Mouse (Mus musculus): ENCODE measurements around the gene Rpp25. TPM values are rescaled to one million over a fixed set of nuclear protein-coding genes. Genes with fewer than 3 reads are reported as not detected.

Gene Rpp25
- polyA plus RNA-seq, 1 experiment from 2014 or later: 0.76 TPM

Other genes starting within 250 kb of the Rpp25 start
- gene 1700017B05Rik, start 241.4 kb upstream of the Rpp25 start, polyA plus RNA-seq (2016; fragmentation: Nextera tagmentation; extraction: Ambion mirVana): 15.3 and 16.3 TPM in 2 replicates
- 22.4 and 28.3 TPM in 2 replicates for gene Ppcdc, start 63.9 kb upstream of the Rpp25 start, polyA plus RNA-seq (2016; fragmentation: Nextera tagmentation; extraction: Ambion mirVana)
- 10.6 and 10.7 TPM in 2 replicates for gene Scamp5, start 36.0 kb upstream of the Rpp25 start, polyA plus RNA-seq (2016; fragmentation: Nextera tagmentation; extraction: Ambion mirVana)
- 564 and 604 TPM in 2 replicates for gene Cox5a, start 17.2 kb downstream of the Rpp25 start, polyA plus RNA-seq (2016; fragmentation: Nextera tagmentation; extraction: Ambion mirVana)
- gene Fam219b, start 33.5 kb downstream of the Rpp25 start, polyA plus RNA-seq (2016; fragmentation: Nextera tagmentation; extraction: Ambion mirVana): 20.6 and 20.8 TPM in 2 replicates
- gene Mpi, start 48.7 kb downstream of the Rpp25 start, polyA plus RNA-seq (2016; fragmentation: Nextera tagmentation; extraction: Ambion mirVana): 56.8 and 58.0 TPM in 2 replicates
- gene Scamp2, start 56.9 kb downstream of the Rpp25 start, polyA plus RNA-seq (2016; fragmentation: Nextera tagmentation; extraction: Ambion mirVana): 49.5 and 51.9 TPM in 2 replicates
- gene Ulk3, start 85.4 kb downstream of the Rpp25 start, polyA plus RNA-seq (2016; fragmentation: Nextera tagmentation; extraction: Ambion mirVana): 17.5 and 19.4 TPM in 2 replicates
- gene Cplx3, start 102.3 kb downstream of the Rpp25 start, polyA plus RNA-seq (2016; fragmentation: Nextera tagmentation; extraction: Ambion mirVana): not detected in 2 replicates
- 0.14 TPM in 1 of 2 replicates, not detected in the other for gene Lman1l, start 116.7 kb downstream of the Rpp25 start, polyA plus RNA-seq (2016; fragmentation: Nextera tagmentation; extraction: Ambion mirVana)
- gene Csk, start 149.6 kb downstream of the Rpp25 start, polyA plus RNA-seq (2016; fragmentation: Nextera tagmentation; extraction: Ambion mirVana): 33.9 and 36.0 TPM in 2 replicates
- gene Cyp1a2, start 179.7 kb downstream of the Rpp25 start, polyA plus RNA-seq (2016; fragmentation: Nextera tagmentation; extraction: Ambion mirVana): not detected in 2 replicates
- not detected in 2 replicates for gene Cyp1a1, start 183.9 kb downstream of the Rpp25 start, polyA plus RNA-seq (2016; fragmentation: Nextera tagmentation; extraction: Ambion mirVana)
- 41.4 and 42.1 TPM in 2 replicates for gene Edc3, start 204.5 kb downstream of the Rpp25 start, polyA plus RNA-seq (2016; fragmentation: Nextera tagmentation; extraction: Ambion mirVana)